Mouse (Mus musculus) macrophage (primary cell): ENCODE measurements around the gene Tvp23a. TPM values are rescaled to one million over a fixed set of nuclear protein-coding genes. Genes with fewer than 3 reads are reported as not detected.
A peak's percentile ranks its signal among the peaks of the same experiment; 100 is the strongest.

Experiments used
- H3K27ac ChIP-seq: fragments of 350-480 bp; formaldehyde crosslinking; 2 replicates; pipeline ENCODE4 v1.9.0; 2021
- H3K36me3 ChIP-seq: fragments of 350-480 bp; formaldehyde crosslinking; 2 replicates; pipeline ENCODE4 v1.9.0; 2021; ENCODE audit errors: inconsistent target
- H3K4me3 ChIP-seq: fragments of 350-480 bp; formaldehyde crosslinking; 2 replicates; pipeline ENCODE4 v1.9.0; 2021; ENCODE audit errors: inconsistent target
- H3K79me2 ChIP-seq: fragments of 350-480 bp; formaldehyde crosslinking; 2 replicates; pipeline ENCODE4 v1.9.0; 2021; ENCODE audit errors: inconsistent target
- WGBS: methylation state at CpG from one replicate; pipeline ENCODE4 v1.1.7; 2026; ENCODE audit warnings: inconsistent platforms; ENCODE audit not compliant: missing documents; 5-methylcytosine and 5-hydroxymethylcytosine counted together
- polyA plus RNA-seq: library from polyadenylated mRNA; stranded (reverse); fragments of 250-400 nt; gene quantifications from 3 replicates; pipeline ENCODE4 v1.2.4, GENCODE M21; 2018; ENCODE audit warnings: inconsistent platforms

Gene Tvp23a
- polyA plus RNA-seq, 1 experiment from 2014 or later, result not detected

DNA sequence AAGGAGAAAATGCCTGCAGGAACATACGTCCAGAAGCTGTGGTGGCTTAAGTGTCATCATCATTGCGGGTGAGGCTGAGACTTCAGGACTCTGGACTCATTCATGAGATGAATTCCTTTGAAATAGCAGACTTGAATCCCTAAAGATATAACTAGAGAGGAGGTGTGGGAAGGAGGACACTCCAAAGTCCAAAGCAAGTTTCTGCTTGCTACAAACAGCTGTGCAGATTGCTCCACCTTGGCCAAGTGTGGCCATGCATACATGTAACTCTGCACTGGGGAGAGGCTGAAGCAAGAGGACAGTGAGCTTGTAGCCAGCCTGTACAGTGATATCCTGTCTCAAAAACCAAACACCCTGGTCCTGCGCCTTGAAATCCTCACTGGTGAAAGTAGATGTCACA lies 24.8 kb upstream of the Tvp23a start:
- Histone ChIP-seq H3K4me3 (no peak overlapping the region), H3K79me2 (no peaks in the 10 kb centered on the region), H3K27ac (no peak overlapping the region), H3K36me3 (no peaks in the 10 kb centered on the region)
- WGBS, result 94% methylated on average over 3 of the region's 3 CpGs

DNA sequence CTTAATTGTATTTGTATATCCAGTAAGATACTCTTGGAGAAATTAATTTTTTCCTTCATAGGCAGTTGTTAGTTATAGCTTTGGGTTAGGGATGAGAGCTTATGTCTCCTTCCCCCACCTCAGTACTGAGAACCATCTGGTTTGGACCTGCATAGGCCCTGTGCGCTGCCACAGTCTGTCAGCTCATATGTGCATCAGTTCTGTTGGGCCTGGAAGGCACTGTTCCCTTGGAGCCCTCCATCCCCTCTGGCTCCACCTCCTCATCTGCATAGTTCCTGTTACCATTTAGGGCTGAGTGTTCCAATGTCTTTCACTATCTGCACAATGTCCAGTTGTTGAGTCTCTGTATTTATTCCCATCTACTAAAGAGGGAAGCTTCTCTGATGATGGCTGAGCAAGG lies 21.0 kb upstream of the Tvp23a start:
- no peak overlapping the region for H3K4me3 ChIP-seq
- no peaks in the 10 kb centered on the region for H3K36me3 ChIP-seq
- no peak overlapping the region for H3K27ac ChIP-seq
- no peaks in the 10 kb centered on the region for H3K79me2 ChIP-seq
- WGBS, result 82% methylated on average over 1 of the region's 1 CpGs

DNA sequence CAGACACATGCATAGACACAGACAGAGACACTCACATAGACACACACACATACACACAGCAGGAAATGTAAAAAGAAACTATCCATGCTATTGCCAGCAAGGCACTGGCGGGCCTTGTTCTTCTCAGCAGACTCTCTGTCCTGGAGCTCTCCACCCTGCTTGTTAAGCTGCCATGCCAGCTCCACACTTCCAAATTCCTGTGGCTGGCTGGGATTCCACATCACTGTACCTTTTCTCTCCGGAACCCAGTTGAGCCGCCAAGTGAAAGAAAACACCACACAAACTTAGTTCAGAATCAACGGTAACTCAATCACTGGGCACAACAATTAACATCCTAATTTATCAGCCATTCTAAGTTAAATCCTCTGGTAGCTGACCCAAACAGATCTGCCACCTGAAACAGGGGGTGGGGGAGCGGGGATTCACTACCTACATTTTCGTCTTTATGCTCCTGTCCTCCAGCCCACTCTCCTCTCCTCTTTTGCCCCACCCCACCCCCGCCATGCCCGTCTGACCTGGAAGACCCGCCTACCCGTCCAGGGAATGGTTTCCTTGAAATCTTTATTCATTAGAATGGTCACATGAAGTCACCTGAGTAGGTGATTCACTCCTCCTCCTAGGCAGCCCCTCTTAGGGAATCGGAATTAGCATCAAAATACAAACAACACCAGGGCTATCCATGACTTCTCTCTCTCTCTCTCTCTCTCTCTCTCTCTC lies 20.4 kb upstream of the Tvp23a start:
- no peak overlapping the region for H3K27ac ChIP-seq
- WGBS, result 93% methylated on average over 9 of the region's 11 CpGs

DNA sequence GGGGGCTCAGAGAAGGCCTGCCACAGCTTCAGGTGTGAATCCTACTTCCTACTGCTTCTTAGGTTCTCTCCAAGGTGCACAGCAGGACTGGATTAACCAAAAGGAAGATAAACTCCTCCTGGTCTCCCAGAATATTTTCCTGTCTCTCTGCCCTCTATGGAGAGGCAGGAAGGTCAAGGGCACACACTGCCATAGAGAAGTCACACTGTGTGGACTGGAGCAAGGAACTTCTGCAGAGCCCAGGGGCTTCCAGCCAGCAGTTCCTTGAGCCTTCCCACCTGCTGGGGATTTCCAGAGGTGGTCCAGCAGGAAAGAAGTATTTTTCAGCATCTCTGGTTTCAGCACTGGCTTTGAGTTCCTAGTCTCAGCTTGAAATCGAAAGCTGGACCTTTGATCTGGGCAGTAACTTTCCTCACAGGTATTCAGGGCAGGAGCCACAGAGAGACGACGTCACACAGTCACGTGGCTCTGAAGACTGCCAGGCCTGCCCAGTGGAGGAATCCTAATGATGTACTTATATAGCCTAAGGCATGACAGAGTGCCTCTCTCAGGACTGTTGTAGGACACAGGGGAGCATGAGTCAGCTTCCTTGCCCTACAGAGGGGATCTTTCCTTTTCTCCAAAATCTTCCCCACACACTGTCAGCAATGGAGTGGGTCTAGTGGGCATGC lies 18.0 kb upstream of the Tvp23a start:
- Histone ChIP-seq H3K79me2 (no peaks in the 10 kb centered on the region), H3K27ac (no peak overlapping the region), H3K36me3 (no peaks in the 10 kb centered on the region), H3K4me3 (no peak overlapping the region)
- 78% methylated on average over 4 of the region's 4 CpGs for WGBS

More for the DNA sequence above, 20.4 kb upstream of the Tvp23a start:
- Histone ChIP-seq H3K4me3 (no peak overlapping the region), H3K79me2 (no peaks in the 10 kb centered on the region), H3K36me3 (no peaks in the 10 kb centered on the region)

DNA sequence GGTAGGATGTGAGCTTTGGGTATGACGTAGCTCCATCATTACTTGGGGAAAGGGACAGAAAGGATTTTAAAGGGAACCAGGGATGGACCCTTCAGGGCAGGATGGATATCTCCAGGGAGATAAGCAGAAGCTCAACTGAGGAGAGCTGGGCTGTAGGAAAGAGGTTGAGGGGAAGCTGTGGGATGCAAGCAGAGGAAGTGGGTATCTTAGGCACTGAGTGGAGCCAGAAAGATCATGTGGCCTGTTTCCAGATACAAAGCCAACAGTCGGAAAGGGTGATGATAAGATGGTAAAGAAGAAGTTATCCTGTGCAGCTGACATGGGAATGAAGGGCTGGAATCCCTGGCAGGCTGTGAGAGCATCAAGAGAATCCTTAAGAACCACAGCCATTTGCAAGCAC lies 14.0 kb upstream of the Tvp23a start:
- 25% methylated on average over 2 of the region's 2 CpGs for WGBS
- no peak overlapping the region for H3K4me3 ChIP-seq
- H3K36me3 ChIP-seq, result no peaks in the 10 kb centered on the region
- no peak overlapping the region for H3K27ac ChIP-seq
- no peaks in the 10 kb centered on the region for H3K79me2 ChIP-seq

DNA sequence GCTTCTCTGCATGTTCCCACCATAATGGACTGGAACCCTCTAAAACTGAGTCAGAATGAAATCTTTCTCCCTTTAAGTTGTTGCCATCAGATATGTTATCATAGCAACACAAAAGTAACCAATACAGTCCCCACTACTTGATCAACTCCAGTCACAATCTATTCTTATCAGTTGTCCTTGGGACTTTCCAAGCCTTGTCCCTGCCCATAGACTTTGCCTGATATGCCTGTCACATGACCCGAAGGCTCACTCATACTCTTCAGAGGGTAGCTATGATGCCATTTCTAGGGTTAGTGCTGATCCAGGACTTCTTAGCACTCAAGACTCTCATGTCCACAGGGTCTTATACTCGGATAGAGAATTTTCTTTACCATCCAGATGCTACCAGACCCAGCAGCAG lies 13.0 kb upstream of the Tvp23a start:
- H3K36me3 ChIP-seq, result no peaks in the 10 kb centered on the region
- WGBS, result 94% methylated on average over 2 of the region's 2 CpGs
- no peak overlapping the region for H3K4me3 ChIP-seq
- H3K27ac ChIP-seq, result no peak overlapping the region
- H3K79me2 ChIP-seq, result no peaks in the 10 kb centered on the region

DNA sequence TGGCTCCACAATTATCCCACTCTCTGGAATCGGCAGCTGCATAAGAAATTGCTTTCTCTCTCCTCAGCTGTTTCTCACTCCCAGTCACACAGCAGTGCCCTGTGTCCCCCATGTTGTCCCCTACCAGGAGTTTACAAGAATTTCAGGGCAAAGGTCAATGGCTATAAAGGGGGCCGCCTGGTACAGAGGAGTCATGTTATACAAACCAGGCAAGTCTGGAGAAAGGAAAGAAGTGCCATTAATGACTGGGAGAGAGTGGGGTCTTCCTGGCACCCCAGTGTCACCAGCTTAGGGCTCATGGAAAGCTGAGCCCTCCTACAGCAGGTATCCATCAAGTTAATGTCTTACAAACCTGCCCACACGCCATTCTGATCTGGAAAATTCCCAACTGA lies 7.4 kb upstream of the Tvp23a start:
- H3K4me3 ChIP-seq, result no peak overlapping the region
- 100% methylated on average over 3 of the region's 3 CpGs for WGBS

DNA sequence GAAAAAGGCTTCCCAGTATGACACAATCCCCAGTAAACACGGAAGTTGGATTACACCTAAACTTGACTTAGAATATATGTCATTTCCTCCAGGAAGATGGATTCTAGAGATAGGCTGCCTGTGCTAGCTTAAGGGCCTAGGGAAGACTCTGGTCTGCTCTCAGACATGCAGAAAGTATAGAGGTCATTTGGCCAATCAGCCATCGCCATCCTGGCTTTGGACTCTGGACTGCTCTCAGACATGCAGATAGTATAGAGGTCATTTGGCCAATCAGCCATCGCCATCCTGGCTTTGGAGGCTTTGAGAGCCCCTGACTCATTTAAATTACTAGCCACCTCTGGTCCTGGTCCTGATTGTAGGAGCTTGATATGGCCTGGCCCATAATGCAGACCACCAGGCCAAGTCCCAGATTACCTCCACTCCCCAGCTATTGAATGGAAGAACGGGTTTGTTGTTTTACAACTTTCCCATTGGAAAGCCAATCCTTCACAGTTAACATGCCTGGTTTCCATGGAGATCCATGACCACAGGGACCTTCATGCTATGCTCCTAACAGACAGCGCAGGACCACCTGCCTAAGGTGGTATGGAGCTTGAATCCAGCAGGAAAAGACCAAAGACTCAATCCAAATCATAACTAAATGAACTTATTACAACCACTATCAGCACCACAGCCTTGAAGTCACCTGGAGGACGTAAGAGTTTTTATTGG lies 6.9 kb upstream of the Tvp23a start:
- H3K36me3 ChIP-seq, result no peaks in the 10 kb centered on the region
- no peaks in the 10 kb centered on the region for H3K79me2 ChIP-seq
- 89% methylated on average over 6 of the region's 6 CpGs for WGBS
- no peak overlapping the region for H3K27ac ChIP-seq
- H3K4me3 ChIP-seq, result no peak overlapping the region

More for the DNA sequence above, 7.4 kb upstream of the Tvp23a start:
- H3K79me2 ChIP-seq, result no peaks in the 10 kb centered on the region
- no peaks in the 10 kb centered on the region for H3K36me3 ChIP-seq
- H3K27ac ChIP-seq, result no peak overlapping the region

DNA sequence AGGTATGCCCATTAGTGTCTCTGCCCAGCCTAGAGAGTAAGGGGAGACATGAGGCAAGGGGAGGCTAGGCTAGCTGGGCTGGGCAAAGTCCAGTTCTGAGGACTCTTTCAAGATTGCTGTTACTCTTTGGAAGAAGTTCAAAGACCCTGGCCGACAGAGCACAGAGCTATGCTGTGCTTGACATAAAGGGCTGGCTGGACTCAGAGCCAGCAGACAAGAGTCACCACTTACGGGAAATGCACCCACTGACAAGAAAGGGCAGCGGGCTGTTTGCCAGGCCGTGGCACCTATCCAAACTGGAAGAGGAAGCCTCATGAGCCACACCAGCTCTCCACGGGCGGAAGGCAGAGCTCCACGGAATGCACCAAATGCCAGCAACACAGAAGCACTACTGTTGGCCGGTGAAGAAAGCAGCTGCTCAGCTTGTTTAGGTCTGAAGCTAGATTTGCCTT lies 5.3 kb upstream of the Tvp23a start:
- 4% methylated on average over 8 of the region's 8 CpGs for WGBS
- Histone ChIP-seq H3K79me2 (no peaks in the 10 kb centered on the region), H3K4me3 (no peak overlapping the region), H3K36me3 (no peaks in the 10 kb centered on the region), H3K27ac (0 out of 2 replicates have a peak overlapping the region, but pooled peaks have one; percentile 21)

DNA sequence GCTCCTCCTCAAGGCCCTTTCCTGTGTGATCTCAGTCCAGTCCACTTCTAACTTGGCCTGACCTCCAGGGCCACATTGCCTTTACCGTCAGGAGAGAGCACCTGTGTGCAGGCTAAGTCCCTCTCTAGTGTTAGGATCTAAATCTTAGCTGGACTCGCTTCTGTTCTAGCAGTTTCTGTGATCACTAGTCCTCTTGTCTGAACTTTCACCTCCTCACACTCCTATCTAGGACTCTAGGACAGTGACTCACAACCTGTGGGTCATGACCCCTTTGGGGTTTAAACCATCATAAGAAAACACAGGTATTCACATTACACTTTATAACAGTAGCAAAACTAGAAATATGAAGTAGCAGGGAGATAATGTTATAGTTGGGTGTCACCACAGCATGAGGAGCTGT lies 4.7 kb upstream of the Tvp23a start:
- 100% methylated on average over 2 of the region's 2 CpGs for WGBS
- H3K4me3 ChIP-seq, result no peak overlapping the region
- H3K79me2 ChIP-seq, result no peaks in the 10 kb centered on the region
- H3K36me3 ChIP-seq, result no peaks in the 10 kb centered on the region
- no peak overlapping the region for H3K27ac ChIP-seq

DNA sequence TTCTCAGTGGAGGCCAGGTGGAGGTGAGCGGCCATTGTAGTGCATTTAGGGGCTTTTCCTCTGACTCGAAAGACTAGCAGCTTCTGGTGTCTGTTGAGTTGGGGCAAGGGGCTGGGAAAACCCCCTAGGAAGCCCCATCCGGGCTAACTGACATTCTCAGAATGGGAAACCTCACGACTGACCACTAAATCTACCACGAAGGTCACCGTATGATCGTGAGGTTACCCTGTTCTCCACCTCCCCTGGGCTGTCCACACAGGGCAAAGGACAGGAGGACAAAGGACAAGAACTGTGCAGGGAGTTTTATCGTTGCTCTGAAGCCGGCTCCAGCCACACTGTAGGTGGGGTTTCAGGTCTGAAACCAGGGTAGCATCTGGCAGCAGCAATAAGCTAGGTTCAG lies 1.8 kb upstream of the Tvp23a start:
- Histone ChIP-seq H3K27ac (no peak overlapping the region), H3K36me3 (no peaks in the 10 kb centered on the region), H3K79me2 (no peaks in the 10 kb centered on the region), H3K4me3 (no peak overlapping the region)
- 58% methylated on average over 9 of the region's 9 CpGs for WGBS

DNA sequence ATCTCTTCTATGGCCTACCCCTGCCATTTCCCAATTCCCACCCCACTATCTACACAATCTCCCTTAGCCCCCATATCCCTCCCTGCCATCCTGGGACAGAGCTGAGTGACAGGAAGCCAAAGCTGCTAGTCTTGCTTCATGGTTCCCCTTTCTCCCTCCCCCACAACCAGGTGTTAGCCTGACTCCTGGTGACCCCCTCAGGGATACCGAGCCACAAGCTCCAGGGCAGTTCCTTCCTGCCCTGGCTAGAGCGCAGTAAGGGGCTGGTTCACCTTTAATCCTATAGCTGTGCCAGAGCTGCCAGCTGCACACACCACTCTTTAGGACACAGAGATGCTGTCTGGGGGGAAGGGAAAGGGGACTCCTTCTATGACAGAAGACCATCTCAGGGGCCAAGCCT lies 619 bp upstream of the Tvp23a start:
- WGBS, result 61% methylated on average over 2 of the region's 2 CpGs
- H3K36me3 ChIP-seq, result no peaks in the 10 kb centered on the region
- H3K79me2 ChIP-seq, result no peaks in the 10 kb centered on the region
- no peak overlapping the region for H3K27ac ChIP-seq
- H3K4me3 ChIP-seq, result no peak overlapping the region

DNA sequence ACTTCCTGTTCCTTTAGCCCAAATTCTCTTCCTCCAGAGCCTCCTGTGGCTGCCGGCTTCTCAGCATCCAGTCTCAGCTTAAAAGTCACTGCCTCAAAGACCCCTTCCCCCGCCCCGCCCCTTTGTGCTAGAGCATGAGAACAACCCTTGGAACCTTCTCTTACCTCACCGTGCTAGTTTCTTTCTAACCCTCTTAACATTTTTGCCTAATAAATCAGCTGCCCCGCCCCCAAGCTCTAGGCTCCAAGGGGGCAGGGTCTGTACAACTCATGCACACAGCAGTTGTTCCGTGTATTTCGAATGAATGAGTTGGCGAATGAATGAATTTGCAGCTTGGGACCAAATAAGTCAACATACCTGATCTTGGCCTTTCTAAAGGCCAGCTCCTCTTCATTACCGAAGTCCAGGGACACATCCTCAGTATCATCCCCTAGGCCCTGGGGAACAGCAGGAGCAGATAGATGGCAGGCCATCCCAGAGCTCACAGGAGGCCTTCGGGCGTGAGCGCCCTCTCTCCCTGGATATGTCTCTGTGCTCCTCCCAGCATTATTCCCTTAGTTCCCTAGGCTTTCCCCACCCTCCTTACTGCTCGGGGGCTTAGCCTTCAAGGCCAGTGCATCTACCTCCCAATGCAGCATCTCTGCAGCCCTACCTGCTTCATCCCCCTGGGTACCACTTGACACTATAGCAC lies 444 bp downstream of the Tvp23a start:
- no peak overlapping the region for H3K4me3 ChIP-seq
- no peaks in the 10 kb centered on the region for H3K79me2 ChIP-seq
- H3K27ac ChIP-seq, result no peak overlapping the region
- H3K36me3 ChIP-seq, result no peaks in the 10 kb centered on the region
- 93% methylated on average over 13 of the region's 13 CpGs for WGBS

DNA sequence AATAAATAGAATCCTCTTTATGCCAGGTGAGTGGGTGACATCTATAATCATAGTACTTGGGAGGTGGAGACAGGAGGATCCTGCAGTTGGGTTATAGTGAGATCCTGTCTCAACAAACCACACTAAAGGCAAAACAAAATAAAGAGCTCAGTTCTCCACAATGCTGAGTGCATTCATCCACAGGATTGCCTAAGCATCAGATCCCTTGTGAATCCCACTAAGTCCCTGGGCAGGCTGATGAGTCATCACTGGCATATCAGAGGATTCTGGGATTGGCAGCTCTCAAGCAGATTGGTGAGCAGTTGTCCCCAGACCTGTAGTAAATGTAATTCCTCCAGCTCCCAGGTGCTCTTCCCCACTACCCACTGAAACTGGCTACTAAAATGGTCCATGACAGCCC lies 3.4 kb downstream of the Tvp23a start:
- H3K79me2 ChIP-seq, result no peaks in the 10 kb centered on the region
- H3K4me3 ChIP-seq, result no peak overlapping the region
- H3K27ac ChIP-seq, result no peak overlapping the region
- H3K36me3 ChIP-seq, result no peaks in the 10 kb centered on the region

DNA sequence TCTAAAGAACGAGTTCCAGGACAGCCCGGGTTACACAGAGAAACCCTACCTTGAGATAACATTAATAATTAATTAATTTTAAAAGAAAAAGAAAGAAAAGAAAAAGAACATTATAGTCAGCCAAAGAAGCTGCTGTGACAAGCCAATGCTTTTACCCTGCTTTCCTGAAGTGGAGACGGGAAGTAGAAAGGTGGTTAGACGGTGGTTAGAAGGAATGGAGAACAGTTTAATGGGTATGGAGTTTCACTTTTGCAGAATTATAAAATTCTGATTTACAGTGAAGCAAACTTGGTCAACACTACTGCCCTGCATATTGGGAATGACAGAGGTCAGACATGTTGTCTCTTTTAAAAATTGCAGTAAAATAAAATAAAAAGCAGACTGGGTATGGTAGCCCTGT lies 5.4 kb downstream of the Tvp23a start:
- WGBS, result 39% methylated on average over 4 of the region's 4 CpGs
- Histone ChIP-seq H3K4me3 (no peak overlapping the region), H3K79me2 (no peaks in the 10 kb centered on the region), H3K36me3 (no peaks in the 10 kb centered on the region), H3K27ac (no peak overlapping the region)
